Mouse (Mus musculus) heart, postnatal 14 days (tissue): ENCODE results near the gene H60b. TPM values are rescaled to one million over a fixed set of nuclear protein-coding genes. Genes with fewer than 3 reads are reported as not detected.
A peak's percentile ranks its signal among the peaks of the same experiment; 100 is the strongest.
"Not testable (repeated sequence)": the region's sequence is repeated elsewhere in the genome, so short reads cannot be mapped to it uniquely, and the experiment has no call there.

Experiments used
- DNase-seq, 2 experiments: peaks; one replicate each; pipeline ENCODE4 v3.0.0; 2021 to 2022
- intact Hi-C: fragments of 180-260 bp; cut with DNase I; formaldehyde crosslinking; loops from one replicate; pipeline ENCODE4 v1.15.1; 2025
- total RNA-seq, 2 experiments: library from RNA; stranded (reverse); gene quantifications; 2 replicates each; pipeline ENCODE4 v1.2.3; 2021

The H60b gene
- total RNA-seq, 2 experiments from 2014 or later: not detected

DNA sequence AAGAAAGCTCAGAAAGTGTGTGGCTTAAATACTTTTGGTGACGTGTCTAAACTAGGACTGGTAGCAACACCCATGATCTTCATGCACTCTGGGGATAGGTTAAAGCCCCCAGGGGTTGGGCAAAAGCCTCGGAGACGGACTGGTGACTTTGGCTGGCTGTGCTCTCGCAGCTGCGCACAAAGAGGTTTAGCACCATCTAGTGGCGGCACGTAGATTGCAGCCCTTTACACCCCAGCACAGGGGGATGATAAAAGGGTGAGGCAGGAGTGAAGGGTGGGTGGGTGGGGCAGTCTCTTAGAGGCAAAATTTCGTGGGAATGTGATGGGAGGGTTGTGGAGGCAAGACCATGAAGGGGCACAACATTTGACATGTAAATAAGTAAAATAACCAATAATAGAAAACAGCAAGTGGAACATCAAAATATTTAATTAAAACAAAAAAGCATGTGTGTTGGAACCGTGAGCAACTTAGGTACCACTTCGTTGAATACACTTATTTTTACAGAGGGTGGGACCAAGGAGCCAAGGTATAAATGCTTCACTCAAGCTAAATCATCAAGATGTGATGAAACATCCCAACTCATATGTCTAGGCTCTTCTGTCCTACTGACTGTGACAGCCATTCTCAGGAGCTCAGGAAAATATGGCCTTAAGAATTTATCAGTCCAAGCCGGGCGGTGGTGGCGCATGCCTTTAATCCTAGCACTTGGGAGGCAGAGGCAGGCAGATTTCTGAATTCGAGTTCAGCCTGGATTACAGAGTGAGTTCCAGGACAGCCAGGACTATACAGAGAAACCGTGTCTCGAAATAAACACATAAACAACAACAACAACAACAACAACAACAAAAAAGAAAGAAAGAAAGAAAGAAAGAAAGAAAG, 5.6 kb downstream of the H60b start:
- intact Hi-C loops: loop anchor here (2.0 to 5.0 kb wide), 2 partner anchors 23 to 782 kb away; no protein-coding TSS in a partner anchor
- DNase-seq: peak; percentile 75 to 85

DNA sequence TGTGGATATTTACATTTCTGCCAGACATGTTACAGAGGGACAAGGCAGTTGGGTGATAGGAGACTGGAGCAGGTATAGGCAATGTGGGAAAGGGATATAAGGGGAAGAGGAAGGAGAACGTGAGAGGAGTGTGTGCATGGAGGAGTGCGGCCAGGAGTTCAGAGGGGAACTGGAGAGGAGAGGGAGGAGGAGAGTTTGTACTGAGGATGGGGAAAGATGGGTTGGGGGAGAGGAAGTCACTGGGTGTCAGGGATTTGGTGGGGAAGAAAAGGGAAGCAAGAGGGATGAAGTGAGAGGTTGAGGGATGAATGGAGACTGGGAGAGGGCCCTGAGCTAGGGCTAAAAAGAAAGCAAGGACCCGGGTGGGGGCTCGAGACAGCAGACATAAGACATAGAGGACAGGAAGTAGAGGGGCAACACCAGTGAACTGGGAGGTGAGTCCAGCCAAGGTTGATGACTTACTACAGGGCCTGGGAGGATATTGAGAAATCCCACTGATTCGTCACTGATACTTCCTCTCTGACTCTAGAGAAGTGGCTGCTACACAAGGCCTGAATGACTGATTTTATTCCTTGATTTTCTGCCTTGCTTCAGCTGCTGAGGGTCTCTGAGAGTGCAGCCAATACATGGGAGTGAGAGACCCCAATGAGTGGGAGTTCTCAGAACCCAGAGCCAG, 7.1 kb downstream of the H60b start:
- intact Hi-C loops, DNase-seq: not testable (repeated sequence)

DNA sequence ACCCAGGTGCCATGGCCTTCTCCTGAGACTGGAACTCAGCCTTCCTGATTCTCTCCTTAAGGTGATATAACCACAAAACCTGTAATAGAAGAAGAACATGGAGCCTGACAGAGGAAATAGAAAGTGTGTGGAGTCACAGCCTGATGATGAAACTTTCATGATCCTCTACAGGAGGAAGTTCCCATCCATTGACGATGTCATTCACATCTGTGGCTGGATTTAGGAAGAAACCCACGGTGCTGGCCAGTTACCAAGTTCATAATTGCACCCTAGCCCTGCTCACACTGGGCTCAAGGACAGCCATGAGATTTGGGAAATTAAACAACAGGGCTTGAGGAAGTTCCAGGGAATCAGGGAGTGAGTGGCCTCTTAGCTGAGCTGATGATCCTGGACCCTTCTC, 7.6 kb downstream of the H60b start:
- intact Hi-C loops, DNase-seq: not testable (repeated sequence)

DNA sequence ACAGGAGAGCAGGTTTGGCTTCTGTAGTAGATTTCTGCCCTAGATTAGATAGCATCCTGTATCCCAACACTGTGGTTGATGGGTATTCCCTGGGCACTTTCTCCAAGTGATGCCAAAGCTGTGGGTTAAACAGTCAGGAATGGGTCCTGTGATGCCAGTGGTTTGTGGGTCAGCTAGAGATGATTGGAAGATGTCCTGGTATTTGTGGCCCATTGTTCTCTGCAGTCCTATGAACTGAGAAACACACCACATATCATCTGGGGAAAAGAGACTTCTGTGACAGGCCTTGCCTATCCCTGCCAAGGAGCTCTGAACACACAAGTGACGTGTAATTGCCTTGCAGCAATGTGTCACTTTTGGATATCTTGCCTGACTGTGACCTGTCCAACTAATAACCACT, 8.7 kb downstream of the H60b start:
- DNase-seq, intact Hi-C loops: not testable (repeated sequence)

DNA sequence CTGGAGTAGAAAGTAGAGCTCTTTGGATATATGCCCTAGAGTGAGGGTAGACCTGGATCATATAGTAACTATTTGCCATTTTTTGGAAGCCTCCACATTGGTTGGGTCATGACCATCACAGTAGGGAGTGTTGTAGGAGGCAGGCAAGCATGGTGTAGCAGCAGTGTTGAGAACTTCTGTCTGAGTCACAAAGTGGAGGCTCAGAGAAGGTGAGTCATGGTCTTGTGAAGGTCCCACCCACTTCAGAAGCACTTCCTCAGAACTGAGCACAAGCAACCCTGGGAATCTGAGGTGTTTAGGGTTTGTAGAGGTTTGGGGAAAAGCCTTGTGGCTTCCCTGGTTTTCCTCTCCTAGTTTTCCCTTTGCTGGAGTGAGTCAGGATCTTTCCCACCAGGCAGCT, 10.7 kb downstream of the H60b start:
- intact Hi-C loops, DNase-seq: not testable (repeated sequence)

DNA sequence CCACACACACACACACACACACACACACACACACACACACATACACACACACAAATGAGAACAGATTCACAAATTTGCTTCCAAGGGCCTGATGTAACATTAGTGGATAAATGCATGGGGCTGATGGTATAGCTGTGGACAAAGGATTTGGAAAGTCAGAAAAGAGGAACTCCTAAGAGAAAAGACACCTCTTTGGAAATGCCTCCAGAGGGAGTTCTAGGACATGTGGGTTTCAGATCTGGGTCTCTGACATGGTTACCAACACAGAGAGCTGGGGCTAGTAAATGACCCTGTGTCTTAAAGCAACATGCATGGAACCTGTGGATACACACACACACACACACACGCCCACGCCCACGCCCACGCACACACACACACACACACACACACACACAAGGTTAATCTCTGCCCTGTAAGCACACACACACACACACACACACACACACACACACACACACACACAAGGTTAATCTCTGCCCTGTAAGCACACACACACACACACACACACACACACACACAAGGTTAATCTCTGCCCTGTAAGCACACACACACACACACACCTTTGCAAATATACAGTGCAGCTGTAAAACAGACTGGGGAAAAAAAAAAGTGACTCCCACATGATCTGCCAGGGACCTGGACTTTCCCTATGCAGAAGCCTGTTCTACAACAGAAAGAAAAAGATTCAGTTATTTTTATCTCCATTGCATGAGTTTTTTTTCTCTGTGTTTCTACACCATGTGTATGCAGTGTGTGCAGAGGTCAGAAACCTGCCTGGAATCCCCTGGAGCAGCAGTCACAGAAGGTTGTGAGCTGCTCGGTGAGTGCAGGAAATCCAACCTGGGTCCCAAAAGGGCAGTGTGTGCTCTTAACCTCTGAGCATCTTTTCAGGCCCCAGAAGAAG, 14.3 kb downstream of the H60b start:
- intact Hi-C loops, DNase-seq: not testable (repeated sequence)

DNA sequence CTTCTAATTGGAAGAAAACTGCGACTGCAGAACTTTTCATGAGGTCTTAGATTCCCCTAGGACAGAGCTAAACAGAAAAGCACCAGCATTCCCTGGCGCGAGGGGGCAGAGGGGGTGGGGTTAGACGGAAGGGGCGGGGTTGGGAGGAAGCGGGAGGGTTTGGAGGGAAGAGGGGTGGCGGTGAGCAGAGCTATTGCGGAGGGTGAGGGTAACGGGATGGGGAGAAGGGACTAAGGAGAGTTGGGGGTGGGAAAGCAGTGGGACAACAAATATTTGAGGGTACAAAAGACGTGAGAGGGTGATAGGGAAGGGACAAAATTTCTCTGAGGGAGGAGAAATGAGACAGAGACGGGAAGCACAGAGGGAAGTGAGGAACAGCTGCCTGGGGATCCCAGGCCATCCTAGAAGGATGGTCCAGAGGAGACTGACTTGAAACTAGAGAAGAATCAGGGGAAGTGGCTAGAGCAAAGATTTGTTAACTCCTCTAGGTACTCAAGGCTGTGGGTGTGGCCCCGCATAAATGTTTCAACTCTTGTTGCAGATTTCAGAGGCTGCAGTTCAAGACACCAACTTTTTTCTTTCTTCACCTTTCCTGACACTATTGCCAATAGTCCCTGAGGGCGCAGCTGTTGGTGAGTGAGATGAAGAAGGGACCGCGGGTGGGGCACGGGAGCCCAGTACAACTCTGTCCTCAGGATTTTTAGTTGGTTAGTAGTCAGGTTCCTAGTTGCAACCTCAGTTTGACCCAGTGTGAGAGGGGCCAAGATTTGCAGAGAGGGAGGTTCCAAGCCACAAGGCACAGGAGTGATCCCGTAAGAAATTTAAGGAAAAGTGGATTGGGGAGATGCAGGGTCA, 15.2 kb downstream of the H60b start:
- intact Hi-C loops, DNase-seq: not testable (repeated sequence)

DNA sequence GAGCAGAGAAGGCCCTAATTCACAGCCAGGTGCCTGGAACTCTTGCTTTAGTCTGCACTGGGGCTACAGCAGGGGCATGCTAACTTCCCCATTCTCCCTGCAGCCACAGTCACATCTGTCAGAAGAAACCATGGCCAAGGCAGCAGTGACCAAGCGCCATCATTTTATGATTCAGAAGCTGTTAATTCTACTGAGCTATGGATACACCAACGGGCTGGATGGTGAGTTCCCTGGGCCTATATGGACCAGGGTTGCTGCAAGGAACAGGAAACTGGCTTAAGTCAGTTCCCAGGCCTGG, 15.8 kb downstream of the H60b start:
- intact Hi-C loops, DNase-seq: not testable (repeated sequence)

DNA sequence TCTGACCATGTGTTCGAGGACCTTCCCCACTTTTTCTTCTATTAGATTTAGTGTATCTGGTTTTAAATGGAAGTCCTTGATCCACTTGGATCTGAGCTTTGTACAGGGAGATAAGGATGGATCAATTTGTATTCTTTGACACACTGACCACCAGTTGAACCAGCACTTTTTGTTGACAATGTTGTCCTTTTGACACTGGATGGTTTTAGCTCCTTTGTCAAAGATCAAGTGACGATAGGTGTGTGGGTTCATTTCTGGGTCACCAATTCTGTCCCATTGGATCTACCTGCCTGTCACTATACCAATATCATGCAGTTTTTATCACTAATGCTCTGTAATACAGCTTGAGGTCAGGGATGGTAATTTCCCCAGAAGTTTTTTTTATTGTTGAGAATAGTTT, 18.1 kb downstream of the H60b start:
- intact Hi-C loops, DNase-seq: not testable (repeated sequence)

DNA sequence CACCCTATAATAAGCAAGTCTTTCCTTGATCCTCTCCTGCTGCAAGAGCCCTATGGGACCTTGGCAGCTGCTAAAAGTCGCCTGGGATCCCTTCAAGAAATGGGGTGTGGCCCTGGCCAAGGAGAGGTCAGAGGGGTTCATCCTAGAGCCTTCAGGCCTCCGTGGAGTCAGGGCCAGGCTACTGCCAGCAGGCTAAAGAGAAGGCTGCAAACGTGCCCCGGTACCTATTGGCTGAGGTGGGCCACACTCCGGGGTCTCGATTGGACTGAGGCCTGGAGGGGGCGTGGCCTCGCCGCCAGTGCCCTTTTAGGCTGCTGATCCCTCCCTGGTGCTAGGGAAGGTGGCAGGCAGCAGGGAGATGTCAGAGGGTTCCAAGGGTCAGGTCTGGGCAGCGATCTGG, 32.6 kb downstream of the H60b start:
- intact Hi-C loops, DNase-seq: not testable (repeated sequence)

DNA sequence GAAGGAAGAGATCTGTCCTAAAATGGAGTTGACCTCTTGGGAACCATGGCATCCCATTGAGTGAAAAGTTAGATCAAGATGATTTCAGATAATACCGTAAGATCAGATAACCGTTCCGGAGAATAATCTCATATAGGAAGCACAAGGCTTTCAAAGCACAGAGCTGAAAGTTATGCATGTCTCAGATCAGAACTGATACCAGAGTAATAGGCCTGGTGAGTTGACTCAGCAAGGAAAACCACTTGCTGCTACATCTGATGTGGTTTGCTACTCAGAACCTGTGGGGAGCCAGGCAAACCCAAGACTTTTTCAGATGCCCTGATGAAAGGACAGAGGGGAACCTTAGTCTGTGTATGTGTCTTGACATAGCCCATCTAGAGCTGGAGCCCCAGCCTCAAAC, 43.0 kb downstream of the H60b start:
- DNase-seq, intact Hi-C loops: not testable (repeated sequence)

DNA sequence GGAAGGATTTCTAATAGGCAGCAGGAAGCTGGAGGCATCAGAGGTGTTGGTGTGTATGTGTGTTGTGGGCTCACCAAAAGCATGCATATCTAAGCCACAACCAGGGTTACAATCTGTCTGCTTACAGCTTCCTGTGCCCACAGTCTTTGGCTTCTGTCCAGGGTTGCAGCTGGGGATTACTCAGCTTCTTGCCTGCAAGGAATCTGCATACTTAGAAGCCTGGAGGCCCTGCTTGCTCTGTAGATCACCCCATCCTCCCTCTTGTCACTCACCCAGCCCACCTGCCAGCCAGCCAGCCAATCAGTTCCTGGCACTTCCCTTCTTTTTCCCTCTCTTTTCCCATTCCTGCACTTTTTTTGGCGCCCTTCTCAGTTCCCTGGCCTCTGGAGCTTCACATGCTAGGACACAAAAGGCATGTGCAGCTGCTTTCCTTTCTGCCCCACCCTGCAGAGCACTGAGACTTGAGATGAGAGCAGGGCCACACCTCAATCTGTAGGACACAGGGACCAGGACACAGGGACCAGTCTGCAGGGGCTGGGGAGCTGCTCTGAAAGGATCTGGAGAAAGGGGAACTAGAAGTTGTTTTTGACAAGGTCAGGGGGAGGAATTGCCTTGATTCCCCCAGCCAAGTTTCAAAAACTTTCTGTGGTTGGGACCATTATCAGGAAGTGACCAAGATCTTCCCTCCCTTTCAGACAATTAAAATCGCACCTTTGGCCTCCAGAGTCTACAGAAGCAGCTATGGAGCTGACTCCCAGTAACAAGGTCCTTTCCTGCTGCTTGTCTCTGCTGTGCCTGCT, 44.6 kb downstream of the H60b start:
- intact Hi-C loops, DNase-seq: not testable (repeated sequence)

DNA sequence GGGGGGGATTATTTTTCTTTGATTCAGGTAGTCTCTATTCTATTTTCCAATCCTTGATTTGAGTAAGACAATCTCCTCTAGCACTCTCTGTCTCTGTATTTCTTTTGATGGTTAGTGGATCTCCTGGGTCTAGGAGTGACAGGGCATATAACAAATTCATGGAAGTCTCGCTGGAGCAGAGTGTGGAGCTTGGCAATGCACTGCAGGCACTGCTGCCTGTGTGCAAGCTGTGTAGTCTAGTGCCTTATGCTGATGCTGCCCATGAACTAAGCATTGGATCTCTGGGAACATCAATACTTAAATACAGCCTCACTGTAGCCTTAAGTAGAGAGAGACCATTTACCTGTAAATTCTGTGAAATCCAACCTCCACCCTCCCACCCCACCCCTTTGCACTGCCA, 48.1 kb downstream of the H60b start:
- DNase-seq, intact Hi-C loops: not testable (repeated sequence)

DNA sequence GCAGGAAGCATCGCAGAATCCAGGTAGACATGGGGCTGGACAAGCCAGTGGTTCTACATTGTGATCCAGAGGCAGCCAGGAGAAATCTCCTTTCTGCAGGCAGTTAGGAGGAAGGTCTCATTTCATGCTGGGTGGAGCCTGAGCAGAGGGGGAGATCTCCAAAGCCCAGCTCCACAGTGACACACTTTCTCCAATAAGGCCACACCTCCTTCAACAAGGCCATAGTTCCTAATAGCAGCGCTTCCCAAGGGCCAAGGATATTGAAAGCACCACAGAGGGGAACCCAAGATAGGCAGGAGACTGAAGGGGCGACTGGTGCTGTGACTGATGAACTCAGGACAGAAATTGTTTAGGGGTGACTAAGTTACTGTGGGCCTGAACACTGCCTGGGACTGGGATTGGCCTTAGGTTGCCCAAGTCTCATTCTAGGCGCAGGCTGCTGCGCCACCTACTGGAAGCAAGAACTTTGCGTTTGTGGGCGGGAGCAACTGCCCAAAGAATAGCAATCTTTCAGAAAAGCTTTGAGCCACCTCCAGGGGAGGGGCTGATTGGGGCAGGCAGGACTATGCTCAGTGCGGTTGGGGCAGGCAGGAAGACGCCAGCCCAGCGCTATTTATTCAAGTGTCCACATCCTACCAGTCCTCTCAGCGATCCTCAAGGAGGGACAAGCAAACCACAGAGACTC, 53.8 kb downstream of the H60b start:
- DNase-seq: peak; percentile 37 to 69
- intact Hi-C loops: not testable (repeated sequence)

DNA sequence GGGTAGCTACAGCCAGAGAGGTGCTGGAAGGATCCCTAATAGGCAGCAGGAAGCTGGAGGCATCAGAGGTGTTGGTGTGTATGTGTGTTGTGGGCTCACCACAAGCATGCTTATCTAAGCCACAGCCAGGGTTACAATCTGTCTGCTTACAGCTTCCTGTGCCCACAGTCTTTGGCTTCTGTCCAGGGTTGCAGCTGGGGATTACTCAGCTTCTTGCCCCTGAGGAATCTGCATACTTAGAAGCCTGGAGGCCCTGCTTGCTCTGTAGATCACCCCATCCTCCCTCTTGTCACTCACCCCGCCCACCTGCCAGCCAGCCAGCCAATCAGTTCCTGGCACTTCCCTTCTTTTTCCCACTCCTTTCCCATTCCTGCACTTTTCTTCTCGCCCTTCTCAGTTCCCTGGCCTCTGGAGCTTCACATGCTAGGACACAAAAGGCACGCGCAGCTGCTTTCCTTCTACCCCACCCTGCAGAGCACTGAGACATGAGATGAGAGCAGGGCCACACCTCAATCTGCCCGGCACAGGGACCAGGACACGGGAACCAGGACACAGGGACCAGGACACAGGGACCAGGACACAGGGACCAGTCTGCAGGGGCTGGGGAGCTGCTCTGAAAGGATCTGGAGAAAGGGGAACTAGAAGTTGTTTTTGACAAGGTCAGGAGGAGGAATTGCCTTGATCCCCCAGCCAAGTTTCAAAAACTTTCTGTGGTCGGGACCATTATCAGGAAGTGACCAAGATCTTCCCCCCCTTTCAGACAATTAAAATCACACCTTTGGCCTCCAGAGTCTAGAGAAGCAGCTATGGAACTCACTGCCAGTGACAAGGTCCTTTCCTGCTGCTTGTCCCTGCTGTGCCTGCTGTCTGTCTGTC, 65.3 kb downstream of the H60b start:
- DNase-seq: peak in 1 of 2 experiments; percentile 9
- intact Hi-C loops: not testable (repeated sequence)

DNA sequence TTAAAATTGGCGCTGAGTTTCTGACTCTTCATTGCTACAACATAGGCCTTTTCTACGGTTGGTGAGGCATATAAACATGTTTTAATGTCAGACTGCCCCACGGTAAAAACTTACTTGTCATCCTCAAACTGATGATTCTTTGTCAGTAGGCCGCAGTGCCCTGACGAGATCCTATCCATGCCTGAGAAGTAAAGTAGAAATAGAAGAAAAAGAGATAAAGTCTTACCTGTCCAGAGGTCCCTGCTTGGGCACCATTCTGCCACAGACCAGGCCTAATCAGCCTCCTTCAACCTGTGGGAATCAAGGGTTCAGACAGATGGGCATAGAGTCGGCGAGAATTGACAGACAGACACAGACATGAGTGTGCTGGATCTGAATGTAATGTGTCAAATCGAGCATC, 106.7 kb downstream of the H60b start:
- intact Hi-C loops: no loop called here
- no peak for DNase-seq
